Mouse (Mus musculus) lung, postnatal 36 days (tissue): ENCODE data around the gene Cttnbp2nl.

ENCODE experiments used
- DNase-seq: peaks from one replicate; pipeline ENCODE4 v3.0.0; 2022; ENCODE audit warnings: mixed read lengths

The Cttnbp2nl gene

GRCm38 (mm10) chr3:105052937-105053697 is at the start of gene Cttnbp2nl:
Gene Cttnbp2nl, minus strand, starts transcription at chr3:105053146.
- DNase-seq, result peak; percentile 99

GRCm38 (mm10) chr3:105100270-105100589 is 47.3 kb upstream of the Cttnbp2nl start:
- no peak for DNase-seq

- DNase-seq, result no peak
Observed at GRCm38 (mm10) chr3:105099526-105100269, 46.8 kb upstream of the Cttnbp2nl start.

DNA sequence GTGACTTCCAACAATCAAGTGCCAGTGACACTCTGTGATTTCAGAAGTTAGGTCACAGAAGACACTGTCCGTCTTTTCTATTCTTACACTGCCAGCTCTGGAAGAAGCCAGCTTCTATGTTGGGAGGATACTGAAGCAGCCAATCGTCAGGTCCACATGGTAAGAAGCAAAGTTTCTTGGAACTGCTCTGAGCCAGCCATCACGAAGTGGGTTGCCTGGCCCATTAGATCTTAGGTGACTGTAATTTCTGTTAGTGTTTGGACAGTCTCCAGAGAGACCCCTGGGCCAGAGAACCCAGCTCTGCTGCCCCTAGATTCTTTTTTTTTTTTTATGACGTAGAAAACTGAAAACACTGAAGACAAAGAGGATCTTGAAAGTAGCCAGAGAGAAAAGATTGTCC is 44.6 kb upstream of the Cttnbp2nl start:
- no peak for DNase-seq

GRCm38 (mm10) chr3:105095026-105095425 is 42.1 kb upstream of the Cttnbp2nl start:
- DNase-seq, result no peak

DNA sequence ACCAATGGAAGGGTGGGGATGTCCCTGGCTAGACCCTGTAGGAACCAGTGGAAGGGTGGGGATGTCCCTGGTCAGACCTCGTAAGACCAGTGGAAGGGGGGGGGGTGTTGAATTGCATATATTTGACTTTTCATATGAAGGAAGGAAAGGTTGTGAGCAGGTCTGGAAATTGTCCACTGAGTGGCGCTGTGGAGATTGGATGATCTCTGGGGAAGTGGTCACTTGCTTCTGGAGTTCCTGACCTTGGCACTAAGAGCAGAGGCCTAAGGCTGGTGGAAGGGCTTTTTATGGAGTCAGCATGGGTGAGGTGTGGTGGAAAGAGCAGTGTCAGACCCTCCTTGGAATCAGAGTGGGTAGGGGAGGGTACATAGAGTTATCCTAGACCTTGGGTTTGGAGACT is 41.5 kb upstream of the Cttnbp2nl start:
- no peak for DNase-seq

DNA sequence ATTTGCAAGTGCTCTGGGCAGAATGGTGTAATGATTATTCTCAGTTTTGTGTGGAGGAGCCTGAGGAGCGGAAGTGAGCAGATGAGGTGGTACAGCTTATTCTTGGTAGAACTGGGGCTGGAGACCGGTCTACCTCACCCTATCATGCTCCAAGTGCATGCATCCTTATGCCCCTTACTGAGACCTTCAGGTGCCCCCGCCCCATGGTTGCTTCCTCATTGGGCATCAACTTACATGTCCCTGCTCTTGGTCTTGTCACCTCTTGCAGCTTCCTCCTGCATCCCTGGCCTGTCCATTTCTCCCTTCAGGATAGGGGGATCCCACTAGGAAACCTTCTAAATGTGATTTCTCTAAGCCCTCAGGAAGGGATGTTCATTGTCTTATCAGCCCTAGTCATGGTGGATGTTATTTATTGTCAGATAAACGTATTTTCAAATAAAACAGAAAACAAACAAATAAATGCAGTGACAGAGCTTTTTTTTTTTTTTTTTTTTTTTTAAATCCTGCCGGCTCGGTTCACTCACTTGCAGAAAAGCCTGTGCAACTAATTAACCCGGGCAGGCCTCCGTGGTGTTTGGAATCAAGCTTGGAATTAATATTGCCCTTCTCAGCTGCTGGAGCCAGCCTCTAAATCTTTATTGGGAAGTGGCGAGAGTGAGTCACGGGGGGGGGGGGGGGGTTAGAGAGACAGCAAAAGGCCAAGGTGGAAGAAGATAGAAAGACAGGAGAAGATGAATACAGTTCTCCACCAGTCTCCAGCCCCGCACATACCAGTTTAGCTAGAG is 40.0 kb upstream of the Cttnbp2nl start:
- DNase-seq, result no peak

GRCm38 (mm10) chr3:105090981-105091380 is 38.0 kb upstream of the Cttnbp2nl start:
- DNase-seq, result peak; percentile 74

- DNase-seq, result no peak
Observed at GRCm38 (mm10) chr3:105090147-105090546, 37.2 kb upstream of the Cttnbp2nl start.

DNA sequence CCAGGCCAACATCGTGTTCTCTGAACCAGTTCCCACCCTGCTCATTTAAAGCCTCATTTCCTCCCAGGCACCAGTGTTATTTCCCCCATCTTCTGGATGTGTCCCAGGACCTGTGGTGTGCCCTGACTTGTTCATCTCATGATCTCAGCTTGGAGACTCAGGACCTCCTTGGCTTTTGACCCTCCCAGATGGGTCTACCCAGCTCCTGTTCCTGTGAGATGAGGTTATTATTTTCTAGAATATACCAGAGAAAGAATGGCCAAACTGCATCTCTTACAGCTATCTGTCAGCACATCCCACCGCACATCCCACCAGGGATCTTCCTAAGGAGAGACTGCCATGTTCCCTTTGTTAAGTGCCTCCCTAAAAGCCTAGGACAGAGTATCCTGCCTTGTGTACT is 35.7 kb upstream of the Cttnbp2nl start:
- no peak for DNase-seq

- no peak for DNase-seq
Observed at GRCm38 (mm10) chr3:105087344-105087743, 34.4 kb upstream of the Cttnbp2nl start.

DNA sequence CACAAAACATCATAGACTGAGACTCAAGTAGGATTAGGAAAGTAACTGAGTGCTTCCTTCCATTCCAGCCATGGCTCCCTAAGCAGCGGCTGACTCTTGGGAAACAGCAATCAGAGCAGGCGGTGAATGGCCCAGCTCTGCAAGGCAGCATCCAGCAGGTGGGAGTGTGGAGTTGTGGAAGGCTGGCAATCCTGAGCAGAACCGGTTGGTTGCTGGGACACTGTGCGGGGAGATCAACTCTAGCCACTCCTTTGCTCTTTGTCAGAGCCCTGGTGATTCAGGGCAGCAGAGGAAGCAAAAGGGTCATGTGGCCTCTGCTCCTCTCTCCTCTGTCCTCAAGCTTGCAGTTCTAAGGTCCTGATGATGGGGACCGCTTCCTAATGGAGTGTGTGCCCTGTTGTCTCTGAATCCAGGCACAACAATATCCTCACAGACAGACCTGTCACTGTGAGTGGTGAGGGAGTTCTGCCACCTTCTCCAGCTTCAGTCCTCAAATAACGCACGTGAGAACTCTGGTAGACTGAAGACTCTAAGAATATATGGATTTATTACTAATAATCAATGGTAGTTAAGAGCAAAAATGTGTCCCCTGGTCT is 25.4 kb upstream of the Cttnbp2nl start:
- peak; percentile 74 for DNase-seq

GRCm38 (mm10) chr3:105075796-105076195 is 22.9 kb upstream of the Cttnbp2nl start:
- no peak for DNase-seq

- DNase-seq, result no peak
Observed at GRCm38 (mm10) chr3:105072536-105072935, 19.6 kb upstream of the Cttnbp2nl start.

DNA sequence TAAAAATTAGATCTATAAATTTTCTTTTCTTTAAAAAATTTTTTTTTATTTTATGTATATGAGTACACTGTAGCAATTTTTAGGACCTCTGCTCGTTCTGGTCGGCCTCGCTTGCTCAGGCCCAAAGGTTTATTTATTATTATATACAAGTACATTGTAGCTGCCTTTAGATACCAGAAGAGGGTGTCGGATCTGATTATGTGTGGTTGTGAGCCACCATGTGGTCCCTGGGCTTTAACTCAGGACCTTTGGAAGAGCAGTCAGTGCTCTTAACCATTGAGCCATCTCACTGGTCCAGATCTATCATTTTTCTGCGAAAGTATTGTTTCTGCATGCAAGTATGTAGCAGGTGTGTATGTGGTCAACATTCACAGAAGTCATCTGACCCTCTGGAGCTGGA is 18.3 kb upstream of the Cttnbp2nl start:
- DNase-seq, result no peak

- no peak for DNase-seq
Observed at GRCm38 (mm10) chr3:105070553-105070952, 17.6 kb upstream of the Cttnbp2nl start.

DNA sequence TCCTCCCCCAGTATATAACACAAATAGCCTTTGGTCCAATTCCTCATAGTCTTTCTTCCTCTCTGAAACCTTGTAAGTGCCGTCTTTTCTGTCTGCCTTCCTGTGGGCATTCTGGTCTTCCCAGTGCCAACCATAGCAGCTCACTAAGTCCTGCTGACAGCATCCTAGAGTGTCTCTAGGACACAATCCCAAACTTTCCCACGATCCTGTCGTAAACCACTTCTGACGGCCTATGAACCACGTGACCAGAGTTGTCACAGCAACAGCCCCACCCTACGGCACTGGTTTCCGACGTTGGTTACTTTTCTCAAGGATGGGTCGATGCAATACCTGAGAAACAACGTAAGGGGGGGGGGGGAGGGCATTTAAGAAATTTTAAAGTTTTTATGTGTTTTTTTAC is 13.6 kb upstream of the Cttnbp2nl start, which contains the start of gene 4930564D02Rik:
4930564D02Rik (plus strand) TSS at position 301 of the 400 bp plus-strand sequence.
- DNase-seq, result no peak

DNA sequence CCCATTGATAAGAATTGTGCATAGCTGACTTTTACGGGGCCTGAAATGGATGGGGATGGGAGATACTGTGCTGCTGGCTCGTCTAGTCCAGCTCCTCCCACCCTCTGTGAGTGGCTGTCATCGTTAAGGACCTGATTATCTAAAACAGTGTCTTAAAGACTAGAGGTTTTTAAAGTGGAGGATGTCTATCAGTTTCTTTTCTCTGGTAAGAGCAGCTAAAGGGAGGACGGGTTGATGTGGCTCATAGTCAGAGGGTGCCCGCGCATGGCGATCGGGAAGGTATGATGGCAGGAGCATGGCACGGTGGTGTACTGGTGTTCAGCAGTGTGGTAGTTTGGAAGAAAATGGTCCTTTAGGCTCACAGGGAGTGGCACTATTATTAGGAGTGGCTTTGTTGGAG is 9.7 kb upstream of the Cttnbp2nl start:
- no peak for DNase-seq

- DNase-seq, result no peak
Observed at GRCm38 (mm10) chr3:105061991-105062390, 9.0 kb upstream of the Cttnbp2nl start.

- DNase-seq, result no peak
Observed at GRCm38 (mm10) chr3:105061496-105061895, 8.6 kb upstream of the Cttnbp2nl start.

- no peak for DNase-seq
Observed at GRCm38 (mm10) chr3:105060992-105061391, 8.0 kb upstream of the Cttnbp2nl start.

DNA sequence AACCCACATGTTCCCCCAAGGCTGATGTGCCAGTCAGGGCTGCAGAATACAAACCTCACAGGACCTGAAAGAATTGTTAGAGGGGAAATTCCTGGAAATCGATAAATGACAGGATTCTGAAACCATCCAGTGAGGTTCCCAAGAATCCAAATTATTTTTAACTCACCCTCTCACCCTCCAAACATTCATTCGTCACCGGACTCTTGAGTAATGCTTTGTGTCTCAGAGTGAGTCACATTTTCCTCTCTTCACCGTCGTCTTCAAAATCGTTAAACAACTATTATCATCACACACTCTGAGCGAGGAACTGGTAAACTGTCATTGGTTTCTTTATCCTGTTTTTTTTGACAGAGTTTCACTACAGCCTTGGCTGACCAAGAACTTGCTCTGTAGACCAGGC is 7.0 kb upstream of the Cttnbp2nl start:
- no peak for DNase-seq
